Mouse (Mus musculus): ENCODE data around the gene Shisa4. TPM values are rescaled to one million over a fixed set of nuclear protein-coding genes. Genes with fewer than 3 reads are reported as not detected.
A peak's percentile ranks its signal among the peaks of the same experiment; 100 is the strongest.

Shisa4 gene
- polyA plus RNA-seq (2015; fragmentation: Nextera tagmentation; extraction: Ambion mirVana), result 23.5 and 24.7 TPM in 2 replicates

- Histone ChIP-seq H3K4me1 (ENCODE audit: control insufficient read depth, insufficient read depth, low read length) (peaks cover 35% of the 10 kb centered on the region), H3K9me3 (replicated peaks; ENCODE audit: control insufficient read depth, low read length) (no peaks in the 10 kb centered on the region), H3K27me3 (ENCODE audit: control insufficient read depth, insufficient read depth, low read length) (no peaks in the 10 kb centered on the region), H3K4me2 (ENCODE audit: low read depth, low read length) (peak within 1 kb of the TSS; percentile 86), H3K36me3 (ENCODE audit: control insufficient read depth, insufficient read depth) (no peaks in the 10 kb centered on the region), H3K9ac (ENCODE audit: low read length) (peak within 1 kb of the TSS; percentile 73), H3K4me3 (ENCODE audit: low read length) (peak within 1 kb of the TSS; percentile 67), H3K27ac (ENCODE audit: low read length) (peak within 1 kb of the TSS; percentile 24)
- peak; percentile 80 for ATAC-seq (replicated peaks; ENCODE audit: extremely low read depth, insufficient read depth, low FRiP score)
- 2% methylated on average over 37 of the region's 38 CpGs for WGBS
These were observed at the start of gene Shisa4 for GRCm38 (mm10) chr1:135374868-135375581. TSS of gene Shisa4 (minus strand) at chr1:135375237.

GRCm38 (mm10) chr1:135422772-135423171 lies 47.7 kb upstream of the Shisa4 start:
- peaks cover 5% of the 10 kb centered on the region; the same call in 1 of the 2 replicates for H3K4me1 ChIP-seq (ENCODE audit: control insufficient read depth, insufficient read depth, low read length)
- no peak overlapping the region for H3K4me2 ChIP-seq (ENCODE audit: low read depth, low read length)
- ATAC-seq (replicated peaks; ENCODE audit: extremely low read depth, insufficient read depth, low FRiP score), result no peak
- H3K9ac ChIP-seq (ENCODE audit: low read length), result no peak overlapping the region
- no peaks in the 10 kb centered on the region for H3K27me3 ChIP-seq (ENCODE audit: control insufficient read depth, insufficient read depth, low read length)
- no peak overlapping the region for H3K27ac ChIP-seq (ENCODE audit: low read length)
- no peaks in the 10 kb centered on the region for H3K9me3 ChIP-seq (replicated peaks; ENCODE audit: control insufficient read depth, low read length)
- H3K4me3 ChIP-seq (ENCODE audit: low read length), result no peak overlapping the region
- 89% methylated on average over 6 of the region's 6 CpGs for WGBS
- peaks cover 28% of the 10 kb centered on the region for H3K36me3 ChIP-seq (ENCODE audit: control insufficient read depth, insufficient read depth)

- peak overlapping the region; percentile 72 for H3K27ac ChIP-seq (ENCODE audit: low read length)
- peaks cover 52% of the 10 kb centered on the region for H3K36me3 ChIP-seq (ENCODE audit: control insufficient read depth, insufficient read depth)
- H3K4me1 ChIP-seq (ENCODE audit: control insufficient read depth, insufficient read depth, low read length), result peaks cover 24% of the 10 kb centered on the region
- ATAC-seq (replicated peaks; ENCODE audit: extremely low read depth, insufficient read depth, low FRiP score), result no peak
- H3K4me3 ChIP-seq (ENCODE audit: low read length), result no peak overlapping the region
- H3K4me2 ChIP-seq (ENCODE audit: low read depth, low read length), result 0 out of 2 replicates have a peak overlapping the region, but pooled peaks have one; percentile 2
- H3K9me3 ChIP-seq (replicated peaks; ENCODE audit: control insufficient read depth, low read length), result no peaks in the 10 kb centered on the region
- no peak overlapping the region for H3K9ac ChIP-seq (ENCODE audit: low read length)
- no peaks in the 10 kb centered on the region for H3K27me3 ChIP-seq (ENCODE audit: control insufficient read depth, insufficient read depth, low read length)
These were observed 39.0 kb upstream of the Shisa4 start for GRCm38 (mm10) chr1:135413996-135414395.

- Histone ChIP-seq H3K27ac (ENCODE audit: low read length) (peak overlapping the region; percentile 84; the same call in 1 of the 2 replicates), H3K36me3 (ENCODE audit: control insufficient read depth, insufficient read depth) (peaks cover 51% of the 10 kb centered on the region), H3K4me3 (ENCODE audit: low read length) (no peak overlapping the region), H3K4me2 (ENCODE audit: low read depth, low read length) (no peak overlapping the region), H3K4me1 (ENCODE audit: control insufficient read depth, insufficient read depth, low read length) (peaks cover 24% of the 10 kb centered on the region), H3K27me3 (ENCODE audit: control insufficient read depth, insufficient read depth, low read length) (no peaks in the 10 kb centered on the region), H3K9ac (ENCODE audit: low read length) (no peak overlapping the region), H3K9me3 (replicated peaks; ENCODE audit: control insufficient read depth, low read length) (no peaks in the 10 kb centered on the region)
- 84% methylated on average over 4 of the region's 4 CpGs for WGBS
- ATAC-seq (replicated peaks; ENCODE audit: extremely low read depth, insufficient read depth, low FRiP score), result no peak
These were observed 37.1 kb upstream of the Shisa4 start for GRCm38 (mm10) chr1:135412130-135412529.

- Histone ChIP-seq H3K4me2 (ENCODE audit: low read depth, low read length) (no peak overlapping the region), H3K4me3 (ENCODE audit: low read length) (no peak overlapping the region), H3K9me3 (replicated peaks; ENCODE audit: control insufficient read depth, low read length) (no peaks in the 10 kb centered on the region), H3K27ac (ENCODE audit: low read length) (peak overlapping the region; percentile 84), H3K27me3 (ENCODE audit: control insufficient read depth, insufficient read depth, low read length) (no peaks in the 10 kb centered on the region), H3K36me3 (ENCODE audit: control insufficient read depth, insufficient read depth) (peaks cover 50% of the 10 kb centered on the region), H3K4me1 (ENCODE audit: control insufficient read depth, insufficient read depth, low read length) (peaks cover 24% of the 10 kb centered on the region), H3K9ac (ENCODE audit: low read length) (no peak overlapping the region)
- WGBS, result 28% methylated on average over 2 of the region's 2 CpGs
- ATAC-seq (replicated peaks; ENCODE audit: extremely low read depth, insufficient read depth, low FRiP score), result peak; percentile 88
These were observed 35.9 kb upstream of the Shisa4 start for GRCm38 (mm10) chr1:135410967-135411366.

- Histone ChIP-seq H3K27me3 (ENCODE audit: control insufficient read depth, insufficient read depth, low read length) (no peaks in the 10 kb centered on the region), H3K4me1 (ENCODE audit: control insufficient read depth, insufficient read depth, low read length) (peaks cover 21% of the 10 kb centered on the region), H3K4me3 (ENCODE audit: low read length) (no peak overlapping the region), H3K4me2 (ENCODE audit: low read depth, low read length) (no peak overlapping the region), H3K36me3 (ENCODE audit: control insufficient read depth, insufficient read depth) (peaks cover 52% of the 10 kb centered on the region), H3K9ac (ENCODE audit: low read length) (no peak overlapping the region), H3K9me3 (replicated peaks; ENCODE audit: control insufficient read depth, low read length) (no peaks in the 10 kb centered on the region), H3K27ac (ENCODE audit: low read length) (no peak overlapping the region)
- ATAC-seq (replicated peaks; ENCODE audit: extremely low read depth, insufficient read depth, low FRiP score), result no peak
- 96% methylated on average over 4 of the region's 4 CpGs for WGBS
These were observed 33.9 kb upstream of the Shisa4 start for GRCm38 (mm10) chr1:135408973-135409372.

- 65% methylated on average over 7 of the region's 7 CpGs for WGBS
- peaks cover 69% of the 10 kb centered on the region for H3K36me3 ChIP-seq (ENCODE audit: control insufficient read depth, insufficient read depth)
- H3K27ac ChIP-seq (ENCODE audit: low read length), result no peak overlapping the region
- no peaks in the 10 kb centered on the region for H3K4me1 ChIP-seq (ENCODE audit: control insufficient read depth, insufficient read depth, low read length)
- no peak overlapping the region for H3K4me2 ChIP-seq (ENCODE audit: low read depth, low read length)
- no peak overlapping the region for H3K9ac ChIP-seq (ENCODE audit: low read length)
- H3K27me3 ChIP-seq (ENCODE audit: control insufficient read depth, insufficient read depth, low read length), result no peaks in the 10 kb centered on the region
- H3K9me3 ChIP-seq (replicated peaks; ENCODE audit: control insufficient read depth, low read length), result no peaks in the 10 kb centered on the region
- ATAC-seq (replicated peaks; ENCODE audit: extremely low read depth, insufficient read depth, low FRiP score), result no peak
- H3K4me3 ChIP-seq (ENCODE audit: low read length), result no peak overlapping the region
These were observed 30.3 kb upstream of the Shisa4 start for GRCm38 (mm10) chr1:135405356-135405755.

- H3K4me1 ChIP-seq (ENCODE audit: control insufficient read depth, insufficient read depth, low read length), result no peaks in the 10 kb centered on the region
These were observed 26.5 kb upstream of the Shisa4 start for GRCm38 (mm10) chr1:135401452-135402110.

GRCm38 (mm10) chr1:135399466-135399865 lies 24.4 kb upstream of the Shisa4 start:
- no peaks in the 10 kb centered on the region for H3K4me1 ChIP-seq (ENCODE audit: control insufficient read depth, insufficient read depth, low read length)
- WGBS, result 94% methylated on average over 5 of the region's 5 CpGs
- H3K4me3 ChIP-seq (ENCODE audit: low read length), result no peak overlapping the region
- peaks cover 60% of the 10 kb centered on the region for H3K36me3 ChIP-seq (ENCODE audit: control insufficient read depth, insufficient read depth)
- H3K4me2 ChIP-seq (ENCODE audit: low read depth, low read length), result no peak overlapping the region
- no peak for ATAC-seq (replicated peaks; ENCODE audit: extremely low read depth, insufficient read depth, low FRiP score)
- H3K27ac ChIP-seq (ENCODE audit: low read length), result no peak overlapping the region
- H3K9ac ChIP-seq (ENCODE audit: low read length), result no peak overlapping the region
- no peaks in the 10 kb centered on the region for H3K27me3 ChIP-seq (ENCODE audit: control insufficient read depth, insufficient read depth, low read length)
- H3K9me3 ChIP-seq (replicated peaks; ENCODE audit: control insufficient read depth, low read length), result no peaks in the 10 kb centered on the region

More at GRCm38 (mm10) chr1:135401452-135402110, 26.5 kb upstream of the Shisa4 start:
- H3K9ac ChIP-seq (ENCODE audit: low read length), result no peak overlapping the region
- H3K27me3 ChIP-seq (ENCODE audit: control insufficient read depth, insufficient read depth, low read length), result no peaks in the 10 kb centered on the region
- H3K27ac ChIP-seq (ENCODE audit: low read length), result no peak overlapping the region
- H3K9me3 ChIP-seq (replicated peaks; ENCODE audit: control insufficient read depth, low read length), result no peaks in the 10 kb centered on the region
- ATAC-seq (replicated peaks; ENCODE audit: extremely low read depth, insufficient read depth, low FRiP score), result no peak
- WGBS, result 83% methylated on average over 3 of the region's 3 CpGs
- no peak overlapping the region for H3K4me2 ChIP-seq (ENCODE audit: low read depth, low read length)
- H3K4me3 ChIP-seq (ENCODE audit: low read length), result no peak overlapping the region
- peaks cover 66% of the 10 kb centered on the region for H3K36me3 ChIP-seq (ENCODE audit: control insufficient read depth, insufficient read depth)
